Mouse (Mus musculus) cortical plate, adult 2 months (tissue): ENCODE measurements around the gene Mad1l1.

Experiments used
- CTCF ChIP-seq: fragments of 200-500 bp; IDR thresholded peaks from 2 replicates; pipeline ENCODE4 v1.5.1; 2011; ENCODE audit warnings: mild to moderate bottlenecking, control low read depth, low read length; ENCODE audit not compliant: insufficient read depth; ENCODE audit errors: extremely low read depth
- POLR2A ChIP-seq: fragments of 200-500 bp; IDR thresholded peaks from 2 replicates; pipeline ENCODE4 v1.6.1; 2011; ENCODE audit warnings: mild to moderate bottlenecking, low read length, control low read depth; ENCODE audit not compliant: insufficient read depth; ENCODE audit errors: extremely low read depth

DNA sequence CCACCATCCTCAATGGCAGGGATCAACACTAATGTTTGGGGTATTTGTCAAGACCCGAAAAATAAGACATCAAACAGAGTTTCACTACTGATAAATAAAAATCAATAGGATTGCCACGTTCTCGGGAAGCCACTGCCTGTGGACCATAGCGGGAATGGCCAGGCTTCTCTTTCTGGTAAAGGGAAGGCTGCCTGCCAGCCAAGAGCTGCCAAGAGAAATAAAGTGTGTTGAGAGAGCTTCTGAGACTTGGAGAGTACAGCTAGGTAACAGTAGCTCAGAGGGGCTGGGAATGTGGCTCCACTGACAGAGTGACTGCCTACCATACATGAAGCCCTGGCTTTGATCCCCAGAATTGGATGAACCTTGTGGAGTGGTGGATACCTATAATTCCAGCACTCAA lies 108.4 kb downstream of the Mad1l1 start:
- TF ChIP-seq CTCF (no peak), POLR2A (no peak)
